Mouse (Mus musculus): ENCODE data around the gene Gpat3. TPM values are rescaled to one million over a fixed set of nuclear protein-coding genes. Genes with fewer than 3 reads are reported as not detected.

Gene Gpat3
- polyA plus RNA-seq, 2 experiments = 1.1 to 1.9 TPM

DNA sequence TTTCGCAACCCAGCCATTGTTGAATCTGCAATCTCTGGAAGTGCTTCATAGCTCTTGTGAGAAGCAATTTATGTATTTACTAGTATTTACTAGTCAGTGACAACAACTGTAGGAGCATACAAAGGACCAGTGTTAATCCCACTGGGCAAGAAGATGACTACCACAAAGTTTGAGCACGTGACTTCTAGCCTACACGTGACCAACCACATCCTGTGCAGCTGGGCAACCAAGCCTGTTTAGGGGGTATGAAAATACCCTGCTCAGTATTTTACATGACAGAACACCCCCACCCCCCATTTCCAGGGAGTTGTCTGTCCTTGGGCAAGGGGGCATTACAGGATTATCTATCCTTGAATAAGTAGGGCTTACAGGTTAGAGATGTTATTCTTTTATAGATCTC lies 11.0 kb downstream of the Gpat3 start:
- no peak overlapping the region for H3K27ac ChIP-seq (replicated peaks; ENCODE audit: low read depth, low read length)
- no peaks in the 10 kb centered on the region for H3K36me3 ChIP-seq (ENCODE audit: control insufficient read depth, insufficient read depth, low read length)
- no peak overlapping the region for H3K9ac ChIP-seq (ENCODE audit: low read depth, low read length, severe bottlenecking)
- H3K9me3 ChIP-seq (ENCODE audit: control insufficient read depth, low read length) = no peaks in the 10 kb centered on the region
- no peaks in the 10 kb centered on the region for H3K27me3 ChIP-seq (ENCODE audit: control insufficient read depth, insufficient read depth, low read length)
- no peak overlapping the region for H3K4me2 ChIP-seq (replicated peaks; ENCODE audit: low read depth, low read length, severe bottlenecking)
- no peak for ATAC-seq (ENCODE audit: low FRiP score, low read depth)
- DNase-seq (ENCODE audit: low spot score) = no peak
- no peak overlapping the region for H3K4me3 ChIP-seq (replicated peaks; ENCODE audit: low read length)
- TF ChIP-seq POLR2A (IDR thresholded peaks at IDR 0.05; ENCODE audit: borderline replicate concordance, extremely low read depth, insufficient read depth, insufficient read length) = no peak
- 76% methylated on average over 3 of the region's 3 CpGs for WGBS
- H3K4me1 ChIP-seq (ENCODE audit: control insufficient read depth, insufficient read depth, low read length) = no peaks in the 10 kb centered on the region

DNA sequence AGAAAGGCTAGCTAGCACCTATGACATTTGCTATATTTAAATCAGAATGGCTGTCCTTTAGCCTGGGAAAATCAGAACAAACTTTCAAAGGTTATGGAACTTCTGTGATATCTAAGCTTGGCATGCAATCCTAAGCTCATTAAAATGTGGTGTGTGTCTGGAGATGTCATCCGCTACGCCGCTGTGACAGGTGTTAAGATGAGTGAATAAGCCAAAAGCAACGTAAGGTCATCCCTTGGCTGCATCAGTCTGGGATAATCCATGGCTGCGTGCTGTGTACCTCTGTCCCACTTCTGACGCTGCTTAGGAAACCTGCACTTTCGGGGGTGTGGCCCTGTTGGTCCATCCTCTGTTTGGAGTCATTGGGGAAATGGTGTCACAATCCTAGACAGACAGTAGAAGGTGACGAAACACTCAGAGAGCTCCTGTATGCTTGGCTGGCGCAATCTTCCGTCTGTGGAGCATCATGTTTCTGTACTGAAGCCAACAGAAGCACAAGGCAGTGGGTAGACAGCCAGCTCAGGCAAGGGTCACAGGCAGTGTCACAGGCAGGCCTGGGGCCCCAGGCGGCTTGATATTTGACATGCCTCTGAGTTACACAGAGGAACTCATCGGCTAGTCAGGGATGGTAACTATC lies 15.0 kb downstream of the Gpat3 start:
- DNase-seq (ENCODE audit: low spot score) (no peak), ATAC-seq (ENCODE audit: low FRiP score, low read depth) (no peak)
- Histone ChIP-seq H3K9me3 (ENCODE audit: control insufficient read depth, low read length) (no peaks in the 10 kb centered on the region), H3K4me1 (ENCODE audit: control insufficient read depth, insufficient read depth, low read length) (no peaks in the 10 kb centered on the region), H3K9ac (ENCODE audit: low read depth, low read length, severe bottlenecking) (no peak overlapping the region), H3K4me2 (replicated peaks; ENCODE audit: low read depth, low read length, severe bottlenecking) (no peak overlapping the region), H3K27me3 (ENCODE audit: control insufficient read depth, insufficient read depth, low read length) (no peaks in the 10 kb centered on the region), H3K36me3 (ENCODE audit: control insufficient read depth, insufficient read depth, low read length) (no peaks in the 10 kb centered on the region), H3K27ac (replicated peaks; ENCODE audit: low read depth, low read length) (no peak overlapping the region), H3K4me3 (replicated peaks; ENCODE audit: low read length) (no peak overlapping the region)
- TF ChIP-seq POLR2A (IDR thresholded peaks at IDR 0.05; ENCODE audit: borderline replicate concordance, extremely low read depth, insufficient read depth, insufficient read length) = no peak
- WGBS = 80% methylated on average over 12 of the region's 12 CpGs

DNA sequence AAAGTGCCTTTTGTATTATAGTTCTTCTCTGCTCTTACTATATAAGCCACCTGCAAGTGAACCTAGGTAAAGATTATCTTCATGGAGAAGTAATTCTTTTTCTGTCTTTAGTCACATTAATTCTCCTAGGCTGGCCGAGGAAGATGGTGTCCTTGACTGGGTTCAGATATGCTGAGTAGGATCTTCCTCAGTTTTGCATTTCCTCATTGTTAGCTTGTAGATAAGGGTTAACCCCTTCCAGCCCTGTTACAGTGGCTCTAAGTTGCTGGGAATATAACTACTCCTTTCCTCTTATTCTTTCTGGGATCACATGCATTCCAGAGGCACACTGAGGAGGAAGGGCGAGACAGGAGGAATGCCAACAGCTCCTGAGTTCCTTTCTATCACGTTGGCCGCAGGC lies 15.6 kb downstream of the Gpat3 start:
- H3K36me3 ChIP-seq (ENCODE audit: control insufficient read depth, insufficient read depth, low read length) = no peaks in the 10 kb centered on the region
- no peak overlapping the region for H3K27ac ChIP-seq (replicated peaks; ENCODE audit: low read depth, low read length)
- H3K9me3 ChIP-seq (ENCODE audit: control insufficient read depth, low read length) = no peaks in the 10 kb centered on the region
- DNase-seq (ENCODE audit: low spot score) = no peak
- no peak for ATAC-seq (ENCODE audit: low FRiP score, low read depth)
- no peak for TF ChIP-seq POLR2A (IDR thresholded peaks at IDR 0.05; ENCODE audit: borderline replicate concordance, extremely low read depth, insufficient read depth, insufficient read length)
- H3K27me3 ChIP-seq (ENCODE audit: control insufficient read depth, insufficient read depth, low read length) = no peaks in the 10 kb centered on the region
- no peak overlapping the region for H3K4me3 ChIP-seq (replicated peaks; ENCODE audit: low read length)
- no peak overlapping the region for H3K9ac ChIP-seq (ENCODE audit: low read depth, low read length, severe bottlenecking)
- WGBS = 63% methylated on average over 4 of the region's 4 CpGs
- H3K4me2 ChIP-seq (replicated peaks; ENCODE audit: low read depth, low read length, severe bottlenecking) = no peak overlapping the region
- H3K4me1 ChIP-seq (ENCODE audit: control insufficient read depth, insufficient read depth, low read length) = no peaks in the 10 kb centered on the region

DNA sequence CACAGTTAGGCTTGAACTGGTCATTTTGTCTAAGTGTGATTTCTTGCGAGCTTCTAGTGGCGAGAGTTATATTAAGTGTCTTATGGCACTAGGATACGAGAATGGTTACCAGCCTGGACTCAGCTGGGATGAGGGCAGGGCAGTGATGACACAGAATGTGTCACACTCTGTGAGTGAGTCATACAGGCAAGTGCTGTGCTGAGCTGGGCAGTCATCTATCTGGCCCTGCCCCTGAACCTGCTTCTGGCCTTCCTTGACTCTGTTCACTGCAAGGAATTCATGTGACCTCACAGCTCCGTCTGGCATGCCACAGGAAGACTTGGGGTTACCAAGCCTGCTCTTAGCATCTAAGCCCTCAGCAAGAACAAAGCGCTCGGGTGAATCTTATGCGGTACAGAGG lies 16.3 kb downstream of the Gpat3 start:
- Histone ChIP-seq H3K9me3 (ENCODE audit: control insufficient read depth, low read length) (no peaks in the 10 kb centered on the region), H3K27me3 (ENCODE audit: control insufficient read depth, insufficient read depth, low read length) (no peaks in the 10 kb centered on the region), H3K27ac (replicated peaks; ENCODE audit: low read depth, low read length) (no peak overlapping the region), H3K9ac (ENCODE audit: low read depth, low read length, severe bottlenecking) (no peak overlapping the region), H3K4me2 (replicated peaks; ENCODE audit: low read depth, low read length, severe bottlenecking) (no peak overlapping the region), H3K4me1 (ENCODE audit: control insufficient read depth, insufficient read depth, low read length) (no peaks in the 10 kb centered on the region), H3K36me3 (ENCODE audit: control insufficient read depth, insufficient read depth, low read length) (no peaks in the 10 kb centered on the region), H3K4me3 (replicated peaks; ENCODE audit: low read length) (no peak overlapping the region)
- DNase-seq (ENCODE audit: low spot score) = no peak
- 77% methylated on average over 7 of the region's 7 CpGs for WGBS
- no peak for ATAC-seq (ENCODE audit: low FRiP score, low read depth)
- no peak for TF ChIP-seq POLR2A (IDR thresholded peaks at IDR 0.05; ENCODE audit: borderline replicate concordance, extremely low read depth, insufficient read depth, insufficient read length)

DNA sequence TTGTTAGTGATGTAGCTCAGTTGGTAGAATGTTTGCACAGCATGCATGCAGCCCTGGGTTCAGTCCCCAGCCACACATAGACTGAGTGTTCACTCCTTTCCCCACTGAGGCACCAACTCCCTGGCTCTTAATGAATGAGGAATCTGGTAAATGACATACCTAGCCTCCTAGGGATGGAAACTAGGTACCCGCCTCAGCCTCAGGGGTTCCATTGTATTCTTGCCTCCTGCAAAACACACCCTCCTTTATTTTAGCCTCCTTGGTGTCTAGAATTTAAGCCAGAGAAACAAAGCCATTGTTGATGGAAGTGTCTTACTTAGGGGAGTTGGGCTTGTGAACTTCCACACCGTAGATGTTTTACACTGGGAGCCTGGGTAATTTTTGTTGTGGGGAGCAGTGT lies 17.6 kb downstream of the Gpat3 start:
- H3K9me3 ChIP-seq (ENCODE audit: control insufficient read depth, low read length) = no peaks in the 10 kb centered on the region
- ATAC-seq (ENCODE audit: low FRiP score, low read depth) = no peak
- no peak overlapping the region for H3K9ac ChIP-seq (ENCODE audit: low read depth, low read length, severe bottlenecking)
- H3K36me3 ChIP-seq (ENCODE audit: control insufficient read depth, insufficient read depth, low read length) = no peaks in the 10 kb centered on the region
- WGBS = 91% methylated on average over 2 of the region's 2 CpGs
- no peaks in the 10 kb centered on the region for H3K4me1 ChIP-seq (ENCODE audit: control insufficient read depth, insufficient read depth, low read length)
- H3K27ac ChIP-seq (replicated peaks; ENCODE audit: low read depth, low read length) = no peak overlapping the region
- H3K27me3 ChIP-seq (ENCODE audit: control insufficient read depth, insufficient read depth, low read length) = no peaks in the 10 kb centered on the region
- DNase-seq (ENCODE audit: low spot score) = no peak
- no peak for TF ChIP-seq POLR2A (IDR thresholded peaks at IDR 0.05; ENCODE audit: borderline replicate concordance, extremely low read depth, insufficient read depth, insufficient read length)
- H3K4me3 ChIP-seq (replicated peaks; ENCODE audit: low read length) = no peak overlapping the region
- no peak overlapping the region for H3K4me2 ChIP-seq (replicated peaks; ENCODE audit: low read depth, low read length, severe bottlenecking)

DNA sequence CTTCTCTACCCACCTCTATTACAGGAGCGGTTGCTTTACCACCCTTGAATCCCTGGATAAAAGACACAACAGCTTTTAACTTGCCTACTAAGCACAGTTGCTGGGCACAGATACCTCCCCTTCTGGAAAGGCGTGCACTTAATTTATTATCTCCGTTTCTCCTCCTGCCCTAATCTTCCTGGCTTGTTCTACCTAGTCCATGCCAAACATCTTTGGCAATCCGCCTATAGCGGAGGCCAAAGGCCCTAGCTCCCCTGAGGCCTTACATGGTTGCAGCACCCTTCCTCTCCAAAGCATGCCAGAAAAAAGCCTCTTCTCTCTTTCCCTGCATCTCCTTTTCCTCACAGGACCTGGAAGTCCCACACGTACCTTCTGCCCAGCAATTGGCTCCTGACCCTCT lies 18.9 kb downstream of the Gpat3 start:
- no peaks in the 10 kb centered on the region for H3K27me3 ChIP-seq (ENCODE audit: control insufficient read depth, insufficient read depth, low read length)
- no peaks in the 10 kb centered on the region for H3K36me3 ChIP-seq (ENCODE audit: control insufficient read depth, insufficient read depth, low read length)
- no peak overlapping the region for H3K4me3 ChIP-seq (replicated peaks; ENCODE audit: low read length)
- H3K9me3 ChIP-seq (ENCODE audit: control insufficient read depth, low read length) = no peaks in the 10 kb centered on the region
- WGBS = 79% methylated on average over 6 of the region's 6 CpGs
- ATAC-seq (ENCODE audit: low FRiP score, low read depth) = no peak
- H3K27ac ChIP-seq (replicated peaks; ENCODE audit: low read depth, low read length) = no peak overlapping the region
- DNase-seq (ENCODE audit: low spot score) = no peak
- H3K4me1 ChIP-seq (ENCODE audit: control insufficient read depth, insufficient read depth, low read length) = no peaks in the 10 kb centered on the region
- TF ChIP-seq POLR2A (IDR thresholded peaks at IDR 0.05; ENCODE audit: borderline replicate concordance, extremely low read depth, insufficient read depth, insufficient read length) = no peak
- H3K9ac ChIP-seq (ENCODE audit: low read depth, low read length, severe bottlenecking) = no peak overlapping the region
- no peak overlapping the region for H3K4me2 ChIP-seq (replicated peaks; ENCODE audit: low read depth, low read length, severe bottlenecking)

Data from limb, embryonic 14.5 days (tissue).